Mouse (Mus musculus) kidney, adult 2 months (tissue): ENCODE data around the gene Stau1.

Source experiments
- CTCF ChIP-seq: fragments of 200-500 bp; conservative IDR thresholded peaks from 2 replicates; pipeline ENCODE4 v1.5.1; 2011; ENCODE audit warnings: low read depth, mild to moderate bottlenecking, control low read depth, low read length, moderate library complexity, mixed read lengths; ENCODE audit not compliant: insufficient read depth, insufficient read length
- POLR2A ChIP-seq: fragments of 200-500 bp; IDR thresholded peaks from one replicate; pipeline ENCODE4 v1.6.1; 2011; ENCODE audit warnings: low read depth, low read length, control low read depth

GRCm38 (mm10) chr2:167006355-167006754 is 10.3 kb upstream of the Stau1 start:
- TF ChIP-seq CTCF = no peak
- TF ChIP-seq POLR2A = no peak
